Mouse (Mus musculus) skeletal muscle tissue, adult 2 months (tissue): ENCODE results near the gene C530008M17Rik.

Source experiments
- DNase-seq: peaks from one replicate; pipeline ENCODE4 v3.0.0-alpha.2; 2012; ENCODE audit warnings: low read depth, low spot score

Gene C530008M17Rik

GRCm38 (mm10) chr5:76772831-76773230 lies 116.5 kb downstream of the C530008M17Rik start:
- DNase-seq = no peak

DNA sequence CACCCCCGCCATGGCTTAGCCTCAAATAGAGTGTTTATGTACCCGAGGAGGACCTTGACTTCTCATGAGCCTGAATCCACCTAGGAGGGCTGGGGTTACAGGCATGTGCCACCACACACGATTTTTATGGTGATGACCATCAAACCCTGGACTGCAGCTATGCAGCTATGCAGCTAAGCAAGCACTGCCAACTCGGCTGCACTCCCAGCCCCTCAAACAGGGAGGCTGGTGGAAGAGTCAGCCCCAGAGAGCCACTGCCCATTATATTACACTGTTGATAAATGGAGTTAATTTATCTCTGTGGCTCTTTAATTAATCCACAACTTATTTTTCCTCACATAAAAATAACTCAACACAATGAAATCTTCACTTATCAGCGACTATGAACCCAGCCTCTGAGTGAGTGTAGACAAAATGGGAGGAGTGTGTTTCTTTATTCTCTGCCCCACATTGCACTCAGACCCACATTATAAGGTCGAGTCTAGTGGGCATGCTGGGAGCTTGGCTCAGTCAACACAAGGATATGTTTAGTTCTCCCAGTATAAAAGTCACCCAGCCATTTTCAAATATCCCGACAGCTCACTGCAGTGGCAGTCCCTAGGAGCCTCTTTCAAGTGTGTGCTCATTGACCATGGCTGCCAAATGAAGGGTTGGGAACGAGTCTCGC lies 117.3 kb downstream of the C530008M17Rik start:
- DNase-seq = no peak

- no peak for DNase-seq
These were observed 122.8 kb downstream of the C530008M17Rik start for GRCm38 (mm10) chr5:76779094-76779615.

DNA sequence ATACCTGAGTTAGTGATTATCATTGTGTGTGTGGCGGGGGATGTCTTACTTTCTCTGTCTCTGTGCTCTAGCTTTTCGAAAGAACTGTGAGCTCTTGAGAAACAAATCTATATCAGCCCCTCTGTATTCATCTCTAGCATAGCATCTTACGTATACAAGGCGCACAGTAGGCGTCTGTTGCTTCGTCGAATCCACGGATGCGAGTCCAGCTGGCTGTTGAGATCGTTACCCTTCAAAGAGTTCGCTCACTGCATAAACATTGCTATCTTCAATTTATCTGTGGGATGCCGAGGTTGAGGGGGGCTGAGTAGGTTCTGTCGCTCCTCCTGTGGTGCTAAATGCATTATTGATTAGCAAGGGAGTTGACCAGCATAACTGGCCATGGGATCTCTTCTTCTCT lies 125.6 kb downstream of the C530008M17Rik start:
- DNase-seq = no peak

- DNase-seq = no peak
These were observed 126.2 kb downstream of the C530008M17Rik start for GRCm38 (mm10) chr5:76782414-76783103.

- no peak for DNase-seq
These were observed 126.8 kb downstream of the C530008M17Rik start for GRCm38 (mm10) chr5:76783104-76783441.

DNA sequence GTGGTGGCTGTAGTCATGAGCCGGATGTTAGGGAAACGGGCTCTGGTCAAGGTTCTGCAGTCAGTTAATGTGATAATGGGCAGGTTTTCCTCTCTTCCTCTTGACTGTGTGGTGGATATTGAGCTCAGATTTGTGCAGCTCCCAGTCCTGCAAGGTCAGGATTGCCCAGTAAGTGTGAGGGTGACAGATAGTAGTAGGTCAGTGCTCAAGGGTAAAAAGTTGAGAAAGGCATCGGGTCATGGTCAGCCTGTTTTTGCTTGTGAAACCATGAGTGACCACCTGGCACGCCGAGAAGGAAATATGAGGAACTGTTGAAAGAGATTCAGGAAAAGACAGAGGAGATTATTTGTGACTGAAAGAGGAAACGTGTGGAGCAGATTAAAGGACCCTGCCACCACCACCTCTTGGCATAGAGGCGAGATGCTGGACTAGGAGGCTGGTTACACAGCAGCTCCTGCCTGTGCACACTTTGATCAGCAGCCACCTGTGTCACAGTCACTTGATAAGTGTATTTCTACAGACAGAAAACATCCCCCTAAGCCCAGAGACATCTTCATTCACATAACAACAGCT lies 127.9 kb downstream of the C530008M17Rik start:
- no peak for DNase-seq

GRCm38 (mm10) chr5:76785013-76785412 lies 128.7 kb downstream of the C530008M17Rik start:
- DNase-seq = no peak

- no peak for DNase-seq
These were observed 133.6 kb downstream of the C530008M17Rik start for GRCm38 (mm10) chr5:76789881-76790280.

GRCm38 (mm10) chr5:76791280-76791679 lies 135.0 kb downstream of the C530008M17Rik start:
- DNase-seq = no peak

- no peak for DNase-seq
These were observed 136.4 kb downstream of the C530008M17Rik start for GRCm38 (mm10) chr5:76792720-76793119.

DNA sequence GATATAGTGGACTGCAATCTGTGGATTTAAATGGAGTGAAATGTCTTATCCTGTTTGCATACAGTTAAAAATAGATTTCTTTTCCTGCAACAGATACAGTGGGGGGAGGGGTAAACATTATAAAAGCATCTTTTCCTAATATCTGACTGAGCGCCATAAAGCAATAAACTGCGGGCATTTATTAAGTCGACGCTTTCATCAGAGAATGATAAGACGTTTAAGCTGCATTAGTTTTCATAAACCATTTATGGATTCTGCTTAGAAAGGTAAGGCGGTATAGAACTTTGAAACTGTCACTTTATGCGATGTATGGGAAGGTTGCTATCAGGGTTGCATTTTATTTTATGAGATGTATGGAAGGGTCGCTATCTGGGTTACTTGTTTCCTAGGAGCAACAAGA lies 141.7 kb downstream of the C530008M17Rik start:
- DNase-seq = no peak

DNA sequence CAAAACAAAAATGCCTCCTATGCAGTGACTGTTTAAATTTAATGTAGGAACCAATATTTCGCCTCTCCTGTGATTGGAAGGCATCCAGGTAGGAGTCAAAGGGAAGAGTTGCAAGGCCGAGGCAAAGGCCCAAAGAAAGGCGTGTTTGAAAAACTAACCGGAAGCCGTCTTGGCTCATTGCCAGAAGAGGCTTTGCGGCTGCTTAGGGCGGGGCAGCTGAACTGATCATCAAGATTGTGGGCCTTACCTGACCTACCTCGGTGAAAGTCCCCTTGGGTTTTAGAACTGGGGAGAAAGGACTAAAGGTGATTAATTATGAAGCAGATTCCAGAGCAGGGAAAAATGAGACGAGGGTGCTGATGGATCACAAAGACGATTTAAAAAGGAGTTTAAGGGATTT lies 143.2 kb downstream of the C530008M17Rik start:
- no peak for DNase-seq

DNA sequence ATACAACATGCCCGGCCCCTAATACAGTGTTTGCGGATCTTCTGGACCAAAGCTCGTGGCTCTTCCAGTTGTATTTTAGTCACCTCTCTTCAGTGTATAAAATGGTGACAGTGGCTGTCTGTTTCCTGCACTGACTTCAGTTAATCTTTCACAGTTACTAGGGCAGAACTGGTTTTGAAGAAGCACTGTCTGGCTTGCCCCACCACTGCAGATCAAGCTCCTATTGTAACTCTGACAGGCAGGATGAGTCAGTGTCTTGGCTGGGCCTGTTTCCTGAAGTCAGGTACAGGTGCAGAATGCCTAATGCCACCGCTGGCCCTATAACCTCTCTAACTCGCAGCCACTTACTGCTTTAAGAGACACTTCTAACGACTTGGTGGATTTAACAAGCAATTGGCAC lies 152.7 kb downstream of the C530008M17Rik start:
- DNase-seq = no peak

GRCm38 (mm10) chr5:76815035-76815434 lies 158.7 kb downstream of the C530008M17Rik start:
- DNase-seq = no peak

GRCm38 (mm10) chr5:76815786-76816455 lies 159.6 kb downstream of the C530008M17Rik start:
- DNase-seq = peak; percentile 21

DNA sequence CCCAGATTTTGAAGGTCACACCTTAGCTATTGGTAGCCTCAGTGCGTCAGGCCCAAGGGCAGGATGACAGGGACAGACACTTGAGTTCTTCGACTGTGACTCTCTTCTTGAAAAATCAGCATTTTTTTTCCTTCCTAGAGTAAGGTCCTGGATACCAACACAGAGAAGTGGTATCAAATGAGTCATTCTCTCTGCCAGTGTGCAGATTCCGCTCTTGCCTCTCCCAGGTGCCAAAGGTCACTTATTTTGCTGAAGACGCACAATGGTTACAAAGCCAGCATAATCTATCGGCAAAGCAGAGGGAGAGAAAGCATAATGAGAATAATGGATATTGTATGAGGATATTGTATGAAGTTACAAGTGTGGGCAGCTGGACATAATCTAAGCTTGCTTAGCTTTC lies 160.4 kb downstream of the C530008M17Rik start:
- DNase-seq = no peak

DNA sequence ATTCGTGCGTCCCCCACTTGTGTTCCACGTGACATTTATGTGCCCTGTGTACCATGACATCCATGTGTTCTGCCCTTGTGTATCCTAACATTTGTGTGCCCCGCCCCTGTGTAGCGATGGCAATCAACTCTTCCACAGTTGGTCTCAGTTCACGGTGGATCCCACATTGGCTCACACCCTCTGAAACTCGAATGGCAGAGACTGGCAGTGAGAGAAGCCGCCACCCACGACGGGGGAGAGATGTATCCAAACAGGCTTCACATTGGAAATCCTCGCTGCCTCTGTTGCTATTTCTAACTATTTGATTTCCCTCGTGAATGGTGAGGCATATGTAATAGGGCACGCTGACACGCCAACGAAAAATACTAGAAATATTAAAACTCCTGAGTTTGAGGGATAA lies 161.4 kb downstream of the C530008M17Rik start:
- DNase-seq = no peak

DNA sequence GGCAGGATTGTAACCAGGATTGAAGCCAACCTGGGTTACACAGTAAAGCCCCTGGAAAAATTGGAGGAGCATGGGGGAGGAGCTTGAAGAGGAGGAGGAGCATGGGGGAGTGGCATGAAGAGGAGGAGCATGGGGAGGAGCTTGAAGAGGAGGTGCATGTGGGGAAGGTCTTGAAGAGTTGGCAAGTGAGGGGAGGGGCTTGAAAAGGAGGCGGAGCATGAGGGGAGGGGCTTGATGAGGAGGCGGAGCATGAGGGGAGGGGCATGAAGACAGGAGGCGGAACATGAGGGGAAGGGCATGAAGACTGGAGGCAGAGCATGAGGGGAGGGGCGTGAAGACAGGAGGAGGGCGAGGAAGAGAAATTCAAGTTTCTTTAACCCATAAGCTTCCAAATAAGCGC lies 162.5 kb downstream of the C530008M17Rik start:
- DNase-seq = no peak

GRCm38 (mm10) chr5:76822097-76822496 lies 165.8 kb downstream of the C530008M17Rik start:
- no peak for DNase-seq

DNA sequence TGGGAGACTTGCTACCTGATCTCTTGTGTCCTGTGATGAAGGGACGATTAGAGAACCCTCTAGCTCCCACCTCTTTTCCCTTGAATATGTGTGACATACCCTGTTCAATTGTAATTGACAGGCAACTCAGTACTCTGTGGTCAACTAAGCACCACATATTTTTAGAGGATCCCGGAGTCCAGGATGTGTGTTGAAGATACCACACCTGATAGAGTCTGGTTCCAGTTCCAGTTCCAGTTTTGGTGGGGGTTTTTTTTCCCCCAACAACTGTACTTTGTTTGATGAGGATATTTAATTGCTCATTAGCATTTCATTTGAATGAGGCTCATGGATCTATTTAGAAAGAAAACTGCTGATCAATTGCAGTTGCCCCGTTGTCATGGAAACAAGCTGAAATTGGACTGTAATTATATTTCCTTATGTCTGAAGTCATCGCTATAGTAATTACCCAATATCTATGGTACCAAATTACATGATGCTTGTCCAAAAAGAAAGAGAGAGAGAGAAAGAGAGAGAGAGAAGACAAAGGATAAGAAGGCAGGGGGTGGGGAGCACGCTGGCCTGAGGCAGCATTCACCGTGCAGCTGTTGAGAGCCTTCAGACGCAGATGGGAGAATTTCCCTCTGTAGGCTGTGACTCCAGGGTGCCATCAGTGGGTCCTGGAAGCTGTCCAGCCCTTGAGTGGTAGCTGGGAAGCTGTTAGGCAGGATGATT lies 172.4 kb downstream of the C530008M17Rik start:
- DNase-seq = no peak
